8 mouse cellular contexts compared by ENCODE assay signal in the genomic region with DNA sequence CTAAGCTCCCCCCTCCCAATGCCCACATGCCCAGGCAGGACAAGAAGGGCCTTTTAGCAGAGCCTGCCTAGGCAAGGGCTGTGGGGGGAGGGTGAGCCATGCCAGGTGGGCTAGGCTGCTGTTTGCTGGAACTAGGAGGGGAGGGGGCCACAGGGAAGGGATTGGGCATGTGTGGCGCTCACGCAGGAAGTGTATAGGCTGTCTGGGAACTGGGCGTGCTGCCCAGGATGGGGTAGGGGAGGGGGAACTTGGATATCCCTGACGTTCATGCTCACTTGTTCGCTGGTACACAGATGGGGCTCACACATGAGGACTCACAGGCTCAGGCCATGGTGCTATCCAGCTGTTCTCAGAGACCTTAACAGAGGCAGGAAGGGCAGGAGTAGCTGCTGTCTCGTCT. TPM values are rescaled to one million over a fixed set of nuclear protein-coding genes. Genes with fewer than 3 reads are reported as not detected.
A peak's percentile ranks its signal among the peaks of the same experiment; 100 is the strongest.
DNase-seq lines count a peak whose midpoint lies in the region; ATAC-seq and TF ChIP-seq lines count a peak whose summit lies in the region.

No protein-coding gene starts in this region.

- no peak overlapping the region for H3K4me3 ChIP-seq in heart, adult 2 months
- no peak overlapping the region for H3K4me3 ChIP-seq in embryonic facial prominence, embryonic 12.5 days
- no peak overlapping the region for H3K4me3 ChIP-seq in hindbrain, embryonic 16.5 days (ENCODE audit: low read length)
- peak overlapping the region; percentile 68 for H3K4me3 ChIP-seq in limb, embryonic 14.5 days (replicated peaks; ENCODE audit: low read length)

- peaks cover 15% of the 10 kb centered on the region for H3K4me1 ChIP-seq in heart, adult 2 months (ENCODE audit: control insufficient read depth, insufficient read depth, low read length)
- peaks cover 57% of the 10 kb centered on the region for H3K4me1 ChIP-seq in embryonic facial prominence, embryonic 12.5 days
- peaks cover 16% of the 10 kb centered on the region for H3K4me1 ChIP-seq in hindbrain, embryonic 16.5 days (ENCODE audit: control insufficient read depth, insufficient read depth, low read depth, low read length)
- H3K4me1 ChIP-seq in limb, embryonic 14.5 days (ENCODE audit: control insufficient read depth, insufficient read depth, low read length): peaks cover 88% of the 10 kb centered on the region

- peak; percentile 86 for ATAC-seq in embryonic facial prominence, embryonic 12.5 days (ENCODE audit: insufficient number of reproducible peaks, insufficient read depth, low FRiP score, low TSS enrichment)
- ATAC-seq in hindbrain, embryonic 16.5 days: peak; percentile 92
- ATAC-seq in limb, embryonic 14.5 days (ENCODE audit: low FRiP score, low read depth): peak; percentile 82
- no peak for ATAC-seq in activated CD4-positive, CD25-positive, alpha-beta regulatory T cell, adult 4 months
- ATAC-seq in megakaryocyte-erythroid progenitor cell, adult 5-6 weeks (replicated peaks; ENCODE audit: low FRiP score, low TSS enrichment, poor library complexity, severe bottlenecking): no peak

- WGBS in heart, adult 2 months: 33% methylated on average over 6 of the region's 6 CpGs
- 32% methylated on average over 6 of the region's 6 CpGs for WGBS in embryonic facial prominence, embryonic 12.5 days
- 25% methylated on average over 6 of the region's 6 CpGs for WGBS in hindbrain, embryonic 16.5 days
- WGBS in limb, embryonic 14.5 days: 14% methylated on average over 5 of the region's 6 CpGs

- TF ChIP-seq POLR2A in heart, adult 2 months (IDR thresholded peaks at IDR 0.05; ENCODE audit: insufficient read depth, low read depth, low read length): no peak
- no peak for TF ChIP-seq POLR2A in limb, embryonic 14.5 days (IDR thresholded peaks at IDR 0.05; ENCODE audit: borderline replicate concordance, extremely low read depth, insufficient read depth, insufficient read length)

- peak overlapping the region; percentile 72 for H3K27ac ChIP-seq in heart, adult 2 months
- peak overlapping the region; percentile 72 for H3K27ac ChIP-seq in embryonic facial prominence, embryonic 12.5 days
- H3K27ac ChIP-seq in hindbrain, embryonic 16.5 days (ENCODE audit: low read depth, low read length): peak overlapping the region; percentile 63
- peak overlapping the region; percentile 82 for H3K27ac ChIP-seq in limb, embryonic 14.5 days (replicated peaks; ENCODE audit: low read depth, low read length)

- DNase-seq in heart, adult 2 months: peak in 1 of 2 experiments; percentile 51
- DNase-seq in heart, postnatal 25 days (ENCODE audit: low spot score): no peak
- peak; percentile 92 for DNase-seq in limb, embryonic 14.5 days (ENCODE audit: low spot score)
- DNase-seq in right cerebral cortex, postnatal 25 days: peak; percentile 68

- no peaks in the 10 kb centered on the region for H3K79me2 ChIP-seq in heart, adult 2 months (replicated peaks; ENCODE audit: control insufficient read depth, insufficient read depth, low read length)

- H3K27me3 ChIP-seq in heart, adult 2 months (ENCODE audit: control insufficient read depth, insufficient read depth, low read length): no peaks in the 10 kb centered on the region
- peaks cover 5% of the 10 kb centered on the region; the same call in 1 of the 2 replicates for H3K27me3 ChIP-seq in embryonic facial prominence, embryonic 12.5 days
- peaks cover 13% of the 10 kb centered on the region for H3K27me3 ChIP-seq in hindbrain, embryonic 16.5 days (replicated peaks; ENCODE audit: control insufficient read depth, insufficient read depth, low read length)
- H3K27me3 ChIP-seq in limb, embryonic 14.5 days (ENCODE audit: control insufficient read depth, insufficient read depth, low read length): no peaks in the 10 kb centered on the region

- TF ChIP-seq EP300 in heart, adult 2 months (IDR thresholded peaks at IDR 0.05; ENCODE audit: insufficient read depth, low read depth, low read length): no peak

- no peaks in the 10 kb centered on the region for H3K9me3 ChIP-seq in embryonic facial prominence, embryonic 12.5 days
- no peaks in the 10 kb centered on the region for H3K9me3 ChIP-seq in hindbrain, embryonic 16.5 days (ENCODE audit: control insufficient read depth, low read length)
- H3K9me3 ChIP-seq in limb, embryonic 14.5 days (ENCODE audit: control insufficient read depth, low read length): no peaks in the 10 kb centered on the region

- H3K9ac ChIP-seq in heart, adult 2 months (ENCODE audit: low read depth, low read length): peak overlapping the region; percentile 37
- no peak overlapping the region for H3K9ac ChIP-seq in embryonic facial prominence, embryonic 12.5 days
- H3K9ac ChIP-seq in hindbrain, embryonic 16.5 days (ENCODE audit: low read depth, low read length): 0 out of 2 replicates have a peak overlapping the region, but pooled peaks have one; percentile 15
- H3K9ac ChIP-seq in limb, embryonic 14.5 days (ENCODE audit: low read depth, low read length, severe bottlenecking): peak overlapping the region; percentile 77

- H3K36me3 ChIP-seq in heart, adult 2 months (ENCODE audit: control insufficient read depth, insufficient read depth, low read length): no peaks in the 10 kb centered on the region
- H3K36me3 ChIP-seq in embryonic facial prominence, embryonic 12.5 days: no peaks in the 10 kb centered on the region
- no peaks in the 10 kb centered on the region for H3K36me3 ChIP-seq in hindbrain, embryonic 16.5 days (ENCODE audit: control insufficient read depth, insufficient read depth, low read length)
- H3K36me3 ChIP-seq in limb, embryonic 14.5 days (ENCODE audit: control insufficient read depth, insufficient read depth, low read length): peaks cover 8% of the 10 kb centered on the region

- 0 out of 2 replicates have a peak overlapping the region, but pooled peaks have one; percentile 19 for H3K4me2 ChIP-seq in embryonic facial prominence, embryonic 12.5 days (replicated peaks)
- no peak overlapping the region for H3K4me2 ChIP-seq in hindbrain, embryonic 16.5 days (ENCODE audit: low read length)
- peak overlapping the region; percentile 54 for H3K4me2 ChIP-seq in limb, embryonic 14.5 days (replicated peaks; ENCODE audit: low read depth, low read length, severe bottlenecking)

- intact Hi-C loops in heart, adult 2 months (cut with DNase I): no loop called here
- intact Hi-C loops in heart, postnatal 25 days (cut with DNase I): no loop called here

- no peak for TF ChIP-seq CTCF in heart, adult 2 months (IDR thresholded peaks at IDR 0.05)

RNA-seq across cellular contexts. Expression of gene Cspg4, which starts 3.5 kb away (rescaled TPM):
- 10 to 100 TPM; 12.7 to 13.7 TPM for total RNA-seq in heart, adult 2 months (2021)
- polyA plus RNA-seq in heart, adult 2 months (2012; rRNA removed): 15.7 and 17.1 TPM in 2 replicates
- total RNA-seq in heart, postnatal 25 days (2021): 10 to 100 TPM; 15.2 to 20.4 TPM
- polyA plus RNA-seq in embryonic facial prominence, embryonic 12.5 days (2016; fragmentation: Nextera tagmentation; extraction: Ambion mirVana): 9.1 and 10.8 TPM in 2 replicates
- polyA plus RNA-seq in hindbrain, embryonic 16.5 days (2015; fragmentation: Nextera tagmentation; extraction: Ambion mirVana): 10.7 and 10.8 TPM in 2 replicates
- 59.9 and 80.6 TPM in 2 replicates for polyA plus RNA-seq in limb, embryonic 14.5 days (2012; rRNA removed)
- polyA plus RNA-seq in limb, embryonic 14.5 days (2014; fragmentation: Nextera tagmentation; extraction: Ambion mirVana): 47.1 and 49.2 TPM in 2 replicates
- polyA plus RNA-seq in activated CD4-positive, CD25-positive, alpha-beta regulatory T cell, adult 4 months (2017; shearing (Covaris generic)): under 1 TPM in 1 of 2 experiments, not detected in 1; 0.33 TPM
- not detected in 2 replicates for total RNA-seq in megakaryocyte-erythroid progenitor cell, adult 5-6 weeks (2014; fragmentation: Nextera tagmentation)
- not detected in 2 replicates for total RNA-seq in megakaryocyte-erythroid progenitor cell, adult 5-6 weeks (2017)

RNA-seq across cellular contexts. Expression of gene Odf3l1, which starts 3.8 kb away (rescaled TPM):
- not detected for total RNA-seq in heart, adult 2 months (2021)
- polyA plus RNA-seq in heart, adult 2 months (2012; rRNA removed): 1.5 and 1.6 TPM in 2 replicates
- total RNA-seq in heart, postnatal 25 days (2021): not detected
- 0.40 and 0.56 TPM in 2 replicates for polyA plus RNA-seq in embryonic facial prominence, embryonic 12.5 days (2016; fragmentation: Nextera tagmentation; extraction: Ambion mirVana)
- polyA plus RNA-seq in hindbrain, embryonic 16.5 days (2015; fragmentation: Nextera tagmentation; extraction: Ambion mirVana): 0.20 TPM in 1 of 2 replicates, not detected in the other
- 2.6 and 2.9 TPM in 2 replicates for polyA plus RNA-seq in limb, embryonic 14.5 days (2012; rRNA removed)
- polyA plus RNA-seq in limb, embryonic 14.5 days (2014; fragmentation: Nextera tagmentation; extraction: Ambion mirVana): 1.7 and 1.8 TPM in 2 replicates
- not detected for polyA plus RNA-seq in activated CD4-positive, CD25-positive, alpha-beta regulatory T cell, adult 4 months (2017; shearing (Covaris generic))
- total RNA-seq in megakaryocyte-erythroid progenitor cell, adult 5-6 weeks (2014; fragmentation: Nextera tagmentation): not detected in 2 replicates
- total RNA-seq in megakaryocyte-erythroid progenitor cell, adult 5-6 weeks (2017): not detected in 2 replicates

RNA-seq across cellular contexts. Expression of gene Snx33, which starts 59.9 kb away (rescaled TPM):
- 10 to 100 TPM in 1 of 2 experiments, 1 to 10 TPM in 1; 6.7 to 10.0 TPM for total RNA-seq in heart, adult 2 months (2021)
- 7.8 and 8.8 TPM in 2 replicates for polyA plus RNA-seq in heart, adult 2 months (2012; rRNA removed)
- total RNA-seq in heart, postnatal 25 days (2021): 10 to 100 TPM in 1 of 2 experiments, 1 to 10 TPM in 1; 8.9 to 12.5 TPM
- 13.8 and 14.4 TPM in 2 replicates for polyA plus RNA-seq in embryonic facial prominence, embryonic 12.5 days (2016; fragmentation: Nextera tagmentation; extraction: Ambion mirVana)
- polyA plus RNA-seq in hindbrain, embryonic 16.5 days (2015; fragmentation: Nextera tagmentation; extraction: Ambion mirVana): 3.0 and 3.8 TPM in 2 replicates
- 11.4 and 12.8 TPM in 2 replicates for polyA plus RNA-seq in limb, embryonic 14.5 days (2012; rRNA removed)
- polyA plus RNA-seq in limb, embryonic 14.5 days (2014; fragmentation: Nextera tagmentation; extraction: Ambion mirVana): 8.1 and 11.2 TPM in 2 replicates
- 1 to 10 TPM; 3.1 to 5.2 TPM for polyA plus RNA-seq in activated CD4-positive, CD25-positive, alpha-beta regulatory T cell, adult 4 months (2017; shearing (Covaris generic))
- 2.3 and 2.8 TPM in 2 replicates for total RNA-seq in megakaryocyte-erythroid progenitor cell, adult 5-6 weeks (2014; fragmentation: Nextera tagmentation)
- 1.9 and 3.4 TPM in 2 replicates for total RNA-seq in megakaryocyte-erythroid progenitor cell, adult 5-6 weeks (2017)

Comparison
In these comparisons a context has a peak if more than half of its experiments do, and no peak if none do; other contexts are left out.
1. ATAC-seq: peak in embryonic facial prominence, embryonic 12.5 days (single experiment), hindbrain, embryonic 16.5 days (single experiment) and limb, embryonic 14.5 days (single experiment); none in activated CD4-positive, CD25-positive, alpha-beta regulatory T cell, adult 4 months (single experiment) and megakaryocyte-erythroid progenitor cell, adult 5-6 weeks (single experiment).
2. Peak in every context shown above with its lines, with median percentiles within 50 percentile points of each other: H3K27ac ChIP-seq.